Mouse (Mus musculus): Measurements from ENCODE around the gene Exosc5.

The Exosc5 gene

DNA sequence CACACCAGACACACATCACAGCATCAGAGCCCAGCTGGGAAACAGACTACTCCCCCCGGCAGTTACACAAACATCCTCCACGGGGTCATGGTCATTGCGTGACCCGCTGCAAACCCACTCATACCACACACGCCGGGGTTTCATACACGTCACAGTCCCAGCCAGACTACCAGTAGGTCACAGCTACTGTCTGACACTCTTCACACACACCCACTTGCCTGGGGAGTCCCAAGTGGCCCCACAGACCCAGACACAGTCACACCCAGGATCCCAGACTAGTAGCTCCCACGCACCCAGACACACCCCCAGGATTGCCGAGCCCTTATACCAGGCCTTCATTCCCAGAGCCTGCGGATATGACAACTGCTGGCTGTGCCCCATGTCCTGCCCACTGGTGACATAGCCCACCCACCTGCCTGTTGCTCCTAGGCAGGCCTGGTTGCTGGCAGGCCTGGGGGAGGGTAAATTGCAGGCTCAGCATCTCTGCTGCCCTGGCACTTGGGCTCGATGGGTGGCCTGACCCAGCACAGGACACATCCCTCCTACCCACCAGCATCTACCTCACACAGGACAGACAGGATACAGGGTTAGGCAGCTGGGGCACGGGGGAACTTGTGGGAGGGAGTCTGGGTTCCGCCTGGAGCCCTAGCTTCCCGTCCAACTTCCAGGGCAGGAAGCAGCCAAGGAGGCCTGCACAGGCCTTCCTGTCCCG, 48.8 kb downstream of the Exosc5 start:
- peak in 1 of 2 experiments; percentile 19 for DNase-seq

- peak in 1 of 2 experiments; percentile 25 for DNase-seq
These were observed 51.0 kb downstream of the Exosc5 start for GRCm38 (mm10) chr7:25709961-25710360.

DNA sequence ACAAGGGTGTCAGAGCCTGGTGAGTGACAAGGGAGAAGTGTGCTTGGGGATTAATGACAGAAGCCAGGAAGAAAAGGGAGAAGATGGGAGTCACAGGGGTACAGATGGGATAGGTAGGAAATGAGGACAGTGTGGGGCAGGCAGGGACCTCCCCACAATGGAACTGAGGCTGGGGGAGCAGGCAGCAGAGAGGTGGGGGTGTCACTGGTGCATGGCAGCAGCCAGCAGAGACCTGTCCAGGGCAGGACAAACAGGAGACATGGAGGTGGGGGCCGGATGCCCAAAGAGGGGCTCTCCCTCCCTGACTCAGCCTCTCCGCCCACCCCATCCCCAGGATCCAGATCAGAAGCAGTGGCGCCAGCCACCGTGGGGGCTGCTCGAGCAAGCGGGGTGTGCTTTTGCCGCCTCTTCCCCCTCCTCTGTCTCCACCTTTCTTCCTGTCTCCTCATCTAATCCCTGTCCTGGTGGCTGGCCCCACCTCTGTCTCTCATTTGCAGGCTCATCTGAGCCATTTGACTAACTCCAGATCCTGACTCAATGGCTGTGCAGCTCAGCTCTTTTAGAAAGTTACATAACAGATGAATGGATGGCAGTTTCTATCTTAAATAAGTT, 51.7 kb downstream of the Exosc5 start:
- peak in 1 of 2 experiments; percentile 40 for DNase-seq

DNA sequence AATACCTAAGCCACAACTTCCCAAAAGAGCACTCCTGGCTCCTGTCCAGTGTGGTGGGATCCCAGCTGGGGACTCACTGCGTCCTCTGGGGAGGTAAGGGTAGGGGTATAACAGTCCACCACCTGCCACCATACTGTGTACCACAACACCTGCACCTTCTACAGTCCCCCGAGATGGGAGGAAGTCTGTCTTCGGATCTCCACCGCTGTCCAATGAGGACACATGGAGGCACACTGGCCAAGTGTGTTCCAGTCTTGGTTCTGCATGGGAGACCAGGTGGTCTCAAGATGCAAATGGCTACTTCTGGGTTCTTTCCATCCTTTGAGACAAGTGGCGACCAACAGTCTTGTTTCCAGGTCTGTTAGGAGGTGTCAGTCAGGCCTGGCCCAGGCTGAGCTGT, 52.2 kb downstream of the Exosc5 start:
- DNase-seq: no peak

GRCm38 (mm10) chr7:25711731-25712197, 52.8 kb downstream of the Exosc5 start:
- peak in 1 of 2 experiments; percentile 22 for DNase-seq

DNA sequence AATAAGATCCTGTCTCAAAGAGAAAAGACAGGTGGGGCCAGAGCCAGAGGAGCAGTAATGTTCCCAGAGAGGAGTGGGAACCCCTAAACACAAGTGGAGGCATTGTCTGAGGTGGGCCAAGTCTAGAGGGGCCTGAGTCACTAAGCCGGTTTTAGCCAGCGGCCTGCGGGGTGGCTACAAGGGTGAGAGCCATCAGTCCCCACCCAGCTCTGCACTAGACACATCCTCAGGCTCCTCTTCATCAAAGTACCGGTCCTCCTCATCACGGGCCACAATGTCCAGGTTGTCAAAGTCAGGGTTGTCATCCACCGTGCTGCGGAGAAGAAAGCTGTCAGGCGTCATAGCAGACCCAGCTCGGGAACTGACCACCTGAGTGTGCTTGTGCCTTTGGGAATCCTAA, 53.8 kb downstream of the Exosc5 start:
- no peak for DNase-seq

DNA sequence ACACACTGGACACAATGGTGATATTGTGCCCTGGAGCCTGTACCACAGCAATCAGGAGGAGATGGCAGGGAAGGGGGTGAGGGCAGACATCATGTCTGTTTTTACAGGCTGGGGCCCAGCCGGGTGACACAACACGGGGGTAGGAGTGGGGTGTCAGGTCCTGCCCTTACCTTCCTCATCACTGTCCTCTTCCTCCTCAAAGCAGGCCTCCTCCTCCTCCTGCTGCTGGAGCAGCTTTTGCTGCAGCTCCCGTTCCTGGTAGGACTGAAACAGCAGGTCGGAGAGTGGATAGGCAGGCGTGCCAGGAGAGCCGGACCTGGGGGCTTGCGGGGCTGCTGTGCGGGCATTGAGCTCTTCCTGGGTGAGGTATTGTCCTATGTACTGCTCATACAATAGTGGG, 55.6 kb downstream of the Exosc5 start:
- DNase-seq: no peak

- no peak for DNase-seq
These were observed 56.8 kb downstream of the Exosc5 start for GRCm38 (mm10) chr7:25715731-25716271.

GRCm38 (mm10) chr7:25717478-25717877, 58.5 kb downstream of the Exosc5 start:
- no peak for DNase-seq

GRCm38 (mm10) chr7:25718788-25719417, 59.9 kb downstream of the Exosc5 start, which contains the start of gene Ccdc97:
Ccdc97 (minus strand) TSS chr7:25719088.
- peak; percentile 87 to 91 for DNase-seq

- DNase-seq: peak; percentile 68
These were observed 61.0 kb downstream of the Exosc5 start for GRCm38 (mm10) chr7:25719761-25720610.

DNA sequence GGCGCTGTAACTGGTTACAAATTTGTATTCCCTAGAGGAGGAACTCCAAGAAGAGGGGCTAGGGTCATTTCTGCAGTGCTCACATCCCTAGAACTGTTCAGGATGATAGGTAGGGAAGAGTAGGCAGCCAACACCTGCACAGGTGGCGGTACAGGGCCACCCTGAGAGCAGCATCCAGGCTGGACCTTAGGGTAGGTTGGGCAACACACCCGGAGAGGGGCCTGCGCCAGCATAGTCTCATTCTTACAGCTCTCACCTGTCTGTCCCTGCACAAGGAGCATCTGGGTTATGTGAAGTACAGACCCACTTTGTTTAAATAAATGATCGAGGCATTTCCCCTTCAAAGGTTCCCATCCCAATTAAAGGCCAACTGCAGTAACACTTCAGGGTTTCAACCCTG, 61.8 kb downstream of the Exosc5 start:
- DNase-seq: no peak

All from thymus, postnatal 36 days (tissue).